Mouse (Mus musculus) granulocyte monocyte progenitor cell, adult 5-6 weeks (primary cell): ENCODE measurements around the gene Zfp408. TPM values are rescaled to one million over a fixed set of nuclear protein-coding genes. Genes with fewer than 3 reads are reported as not detected.

Experiments
- ATAC-seq: replicated peaks from 2 replicates; pipeline ENCODE4 v1.8.0; 2016; ENCODE audit warnings: mild to moderate bottlenecking, moderate TSS enrichment, inconsistent platforms; ENCODE audit not compliant: poor library complexity, severe bottlenecking
- total RNA-seq, 2 experiments: library from RNA; stranded (forward) in 1 of 2; stranded (reverse) in 1 of 2; fragments of 200-712, 200-1000 nt in 1 of 2; fragments of >200 nt in 1 of 2; fragmentation: Nextera tagmentation in 1 of 2; gene quantifications; 2 replicates each; pipeline ENCODE4 v1.2.3; 2014 to 2017

Gene Zfp408
- total RNA-seq, 2 experiments from 2014 or later: 5.8 to 7.0 TPM

- ATAC-seq: no peak
Observed at GRCm38 (mm10) chr2:91652863-91653262, 3.3 kb upstream of the Zfp408 start.

DNA sequence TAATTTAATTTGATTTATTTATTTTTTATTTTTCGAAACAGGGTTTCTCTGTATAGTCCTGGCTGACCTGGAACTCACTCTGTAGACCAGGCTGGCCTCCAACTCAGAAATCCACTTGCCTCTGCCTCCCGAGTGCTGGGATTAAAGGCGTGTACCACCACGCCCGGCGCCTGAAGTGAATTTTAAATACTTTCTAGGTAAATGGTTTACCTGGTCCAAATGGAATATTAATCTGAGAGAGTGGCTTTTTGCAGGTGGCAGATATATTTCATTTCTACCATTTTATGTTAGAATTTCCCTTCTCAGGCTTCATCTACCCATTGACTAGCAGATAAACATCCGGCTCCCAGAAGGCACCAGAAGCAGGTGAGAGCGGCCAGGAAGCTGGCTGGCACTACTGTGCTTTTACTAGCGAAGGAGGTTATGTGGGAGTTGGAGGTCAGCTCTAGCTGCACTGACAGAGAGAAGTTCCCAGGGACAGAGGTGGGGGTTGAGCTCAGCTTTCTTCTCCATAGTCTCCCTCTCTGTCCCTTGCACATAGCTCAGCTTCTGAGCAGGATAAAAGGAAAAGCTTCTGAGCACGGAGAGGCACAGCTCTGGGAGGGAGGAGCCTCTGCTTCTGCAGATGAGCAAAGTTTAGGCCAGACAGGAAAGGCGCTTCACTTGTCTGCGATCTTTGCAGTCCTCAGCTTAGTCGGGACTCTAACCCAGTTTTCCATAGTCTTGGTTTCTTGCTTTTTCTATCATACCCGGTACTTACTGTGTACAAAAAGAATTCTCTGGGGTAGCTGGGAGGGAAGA lies 2.1 kb upstream of the Zfp408 start:
- no peak for ATAC-seq

DNA sequence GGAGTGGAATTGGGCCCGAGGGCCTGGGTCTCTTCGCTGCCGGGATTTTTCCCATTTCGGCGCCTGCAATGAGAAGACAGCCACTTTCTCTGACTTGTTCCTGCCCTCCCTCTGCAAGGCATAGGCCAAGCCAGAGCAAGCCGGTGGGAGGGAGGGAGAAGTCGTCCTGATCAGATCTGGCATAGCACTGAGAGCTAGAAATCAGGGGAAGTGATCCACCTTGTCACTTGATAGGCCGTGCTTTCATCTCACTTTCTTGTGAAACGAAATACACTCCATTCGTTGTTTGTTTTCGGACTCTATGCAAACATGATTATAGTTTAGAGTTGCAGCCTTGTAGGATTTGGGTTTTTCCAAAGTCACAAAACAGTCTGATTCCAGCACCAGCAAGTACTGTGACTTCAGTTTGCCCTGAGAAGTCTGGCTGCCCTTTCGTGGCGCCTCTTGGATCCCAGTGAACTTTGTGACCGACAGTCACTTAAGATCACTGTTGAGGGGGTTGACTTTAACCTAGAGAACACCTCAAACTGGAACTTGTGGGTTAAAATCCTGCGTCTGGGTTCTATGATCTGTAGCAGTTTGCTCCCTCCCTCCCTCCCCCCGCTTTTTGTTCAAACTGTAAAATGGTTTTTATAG lies 887 bp upstream of the Zfp408 start:
- peak; percentile 34 for ATAC-seq

GRCm38 (mm10) chr2:91649152-91649551 lies 439 bp downstream of the Zfp408 start:
- no peak for ATAC-seq

DNA sequence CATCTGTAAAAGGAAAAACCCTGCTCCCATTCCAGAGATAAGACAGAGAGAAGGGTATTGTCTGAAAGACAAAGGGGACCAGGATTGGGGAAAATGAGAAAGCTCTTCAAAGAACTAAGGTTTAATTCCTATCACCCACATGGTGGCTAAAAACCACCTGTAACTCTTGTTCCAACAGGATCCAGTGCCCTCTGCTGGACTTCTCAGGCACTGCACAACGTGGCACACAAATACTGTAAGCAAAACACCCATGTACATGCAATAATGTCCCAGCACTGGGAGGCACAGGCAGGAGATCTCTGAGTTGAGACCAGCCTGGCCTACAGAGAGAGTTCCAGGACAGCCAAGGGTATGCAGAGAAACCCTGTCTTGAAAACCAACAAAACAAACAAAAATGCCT lies 2.9 kb downstream of the Zfp408 start:
- ATAC-seq: no peak

GRCm38 (mm10) chr2:91645811-91646210 lies 3.8 kb downstream of the Zfp408 start:
- ATAC-seq: peak; percentile 43

DNA sequence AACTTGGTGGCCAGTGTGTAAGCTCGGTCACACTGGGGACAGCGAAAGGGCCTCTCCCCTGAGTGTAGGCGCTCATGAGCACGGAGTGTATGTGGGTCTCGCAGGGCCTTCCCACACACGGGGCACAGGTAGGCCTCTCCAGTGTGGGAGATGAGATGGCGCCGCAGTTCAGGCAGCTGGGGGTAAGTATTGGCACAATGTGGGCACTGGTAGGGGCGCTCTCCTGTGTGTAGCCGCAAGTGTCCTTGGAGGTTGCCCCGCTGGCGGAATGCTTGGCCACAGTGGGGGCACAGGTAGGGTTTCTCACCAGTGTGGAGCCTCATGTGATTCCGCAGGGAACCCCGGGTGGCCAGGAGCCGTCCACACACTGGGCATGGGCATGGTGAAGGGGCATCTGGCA lies 4.2 kb downstream of the Zfp408 start:
- ATAC-seq: no peak

GRCm38 (mm10) chr2:91644021-91644420 lies 5.6 kb downstream of the Zfp408 start:
- no peak for ATAC-seq

DNA sequence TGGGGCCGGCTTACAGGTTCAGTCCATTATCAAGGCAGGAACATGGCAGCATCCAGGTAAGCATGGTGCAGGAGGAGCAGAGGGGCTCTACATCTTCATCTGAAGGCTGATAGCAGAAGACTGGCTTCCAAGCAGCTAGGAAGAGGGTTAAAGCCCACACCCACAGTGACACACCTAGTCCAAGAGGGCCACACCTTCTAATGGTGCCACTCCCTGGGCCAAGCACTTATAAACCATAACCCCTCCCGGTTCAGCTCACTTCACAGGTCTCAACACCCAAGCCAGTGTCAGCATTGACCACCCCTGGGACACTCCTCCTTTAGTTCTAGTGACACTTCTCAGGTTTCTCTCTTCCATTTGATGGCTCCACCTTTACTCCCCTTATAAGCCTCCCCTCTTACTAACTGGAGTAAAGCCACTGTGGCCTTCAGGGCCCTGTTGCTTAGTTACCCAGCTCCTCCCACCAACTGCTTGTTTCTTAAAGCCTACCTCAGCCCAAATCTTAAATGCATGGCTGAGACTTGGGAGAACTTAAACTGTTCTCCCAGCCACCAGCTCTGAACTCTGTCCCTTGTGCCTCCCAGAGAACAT lies 6.7 kb downstream of the Zfp408 start:
- no peak for ATAC-seq

DNA sequence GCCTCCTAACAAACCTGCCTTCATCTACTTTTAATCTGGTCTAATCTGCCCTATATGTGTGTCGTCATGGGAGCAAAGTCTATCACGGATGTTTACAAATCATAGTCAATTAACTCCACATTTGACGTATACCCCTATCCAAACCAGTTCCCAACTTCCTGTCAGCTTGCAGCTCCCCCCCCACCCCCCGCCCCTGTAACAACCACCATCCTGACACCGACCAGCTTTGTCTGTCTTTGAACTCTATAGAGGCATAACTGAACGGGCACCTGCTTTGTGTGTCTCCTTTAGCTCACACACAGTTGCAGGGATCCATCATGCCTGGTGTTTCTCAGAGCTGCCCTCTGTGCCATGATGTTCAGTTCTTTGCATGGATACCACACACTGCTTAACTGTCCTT lies 10.7 kb downstream of the Zfp408 start:
- ATAC-seq: no peak

GRCm38 (mm10) chr2:91636727-91637338 lies 12.8 kb downstream of the Zfp408 start:
- ATAC-seq: no peak

- ATAC-seq: 0 out of 2 replicates have a peak, but pooled peaks have one; percentile 15
Observed at GRCm38 (mm10) chr2:91636229-91636628, 13.4 kb downstream of the Zfp408 start, which contains the start of gene F2. Gene F2, minus strand, starts transcription at chr2:91636414.

- peak; percentile 73 for ATAC-seq
Observed at GRCm38 (mm10) chr2:91635486-91635885, 14.1 kb downstream of the Zfp408 start.

GRCm38 (mm10) chr2:91634841-91635240 lies 14.8 kb downstream of the Zfp408 start:
- no peak for ATAC-seq

DNA sequence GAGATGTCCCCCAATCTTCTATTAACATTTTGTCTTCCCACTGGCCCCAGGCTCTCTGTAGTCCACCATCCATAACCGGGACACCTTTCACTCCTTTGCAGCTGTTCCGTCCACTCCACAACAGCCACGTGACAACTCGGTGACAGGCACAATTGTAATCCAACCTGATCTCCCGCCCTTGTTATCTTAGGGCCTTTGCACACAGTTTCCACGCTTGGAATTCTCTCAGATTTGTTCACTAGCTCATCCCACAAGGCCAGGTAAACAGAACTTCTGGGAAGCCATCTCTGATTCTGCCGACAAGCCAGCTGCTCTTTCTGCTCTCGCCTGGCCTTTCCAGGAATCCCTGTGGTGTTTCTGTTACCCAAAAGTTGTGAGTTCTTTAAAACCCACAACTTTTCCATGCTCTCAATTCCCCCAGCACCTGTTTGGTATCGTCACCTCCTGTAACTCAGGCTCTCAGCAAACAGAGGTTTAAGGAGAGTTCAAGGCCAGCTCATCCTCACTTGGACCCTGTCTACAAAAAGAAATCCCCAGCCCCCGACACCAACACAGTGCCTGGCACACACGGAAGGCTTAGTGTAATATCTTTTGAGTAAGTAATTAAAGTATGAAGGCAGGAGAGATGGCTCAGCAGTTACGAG lies 16.1 kb downstream of the Zfp408 start:
- no peak for ATAC-seq

- no peak for ATAC-seq
Observed at GRCm38 (mm10) chr2:91632316-91632715, 17.3 kb downstream of the Zfp408 start.

DNA sequence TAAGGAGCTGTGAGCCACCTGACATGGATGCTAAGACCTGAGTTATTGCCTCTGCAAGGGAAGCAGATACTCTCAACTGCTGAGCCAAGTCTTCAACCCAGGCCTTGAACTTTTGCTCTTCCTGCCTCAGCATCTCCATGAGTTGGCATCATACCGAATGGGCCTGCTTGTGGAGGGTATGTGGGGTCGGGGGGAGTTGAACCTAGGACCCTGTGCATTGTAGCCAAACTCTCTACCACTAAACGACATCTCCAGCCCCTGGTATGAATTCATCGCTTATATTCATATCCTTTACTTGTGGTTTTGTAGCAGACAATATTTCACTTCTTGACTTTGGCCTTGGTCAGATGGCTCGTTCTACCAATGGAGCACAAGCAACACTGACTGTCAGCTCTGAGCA lies 17.8 kb downstream of the Zfp408 start:
- ATAC-seq: no peak

DNA sequence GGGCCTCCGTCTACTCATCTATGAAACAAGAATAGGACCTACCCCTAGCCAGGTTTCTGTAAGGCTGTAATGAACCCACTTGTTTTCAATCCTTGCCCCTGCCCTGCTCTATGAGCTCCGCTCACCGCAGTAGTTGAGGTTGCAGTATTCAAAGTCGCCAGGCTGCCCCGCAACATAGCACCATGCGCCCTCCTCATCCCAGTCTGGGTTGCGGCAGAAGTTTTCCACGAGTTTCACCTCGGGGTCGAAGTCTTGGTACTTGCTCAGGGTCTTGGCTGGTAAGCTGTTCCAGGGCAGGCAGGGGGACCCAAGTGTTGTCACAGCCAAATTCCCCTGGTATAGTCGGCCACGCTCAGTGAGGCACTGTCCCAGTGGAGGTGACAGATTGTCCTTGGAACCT lies 19.2 kb downstream of the Zfp408 start:
- no peak for ATAC-seq

DNA sequence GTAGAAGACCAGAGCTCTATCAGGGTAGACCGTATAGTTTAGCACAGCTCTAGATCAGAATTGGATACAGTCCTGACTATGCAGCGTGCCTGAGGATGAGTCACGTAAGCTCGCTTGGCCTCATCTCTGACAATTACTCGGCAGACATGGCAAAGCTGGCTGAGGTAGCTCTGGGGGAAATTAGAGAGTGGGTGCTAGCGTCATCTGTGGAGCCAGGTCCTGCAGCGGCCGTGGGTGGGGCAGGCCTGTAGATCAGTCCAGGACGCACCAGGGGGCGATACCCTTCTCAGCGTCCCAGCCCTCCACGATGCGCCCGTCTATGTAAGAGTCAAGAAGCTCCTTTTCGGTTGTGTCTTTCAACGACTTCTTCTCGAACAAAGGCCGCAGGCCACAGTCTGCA lies 19.9 kb downstream of the Zfp408 start:
- ATAC-seq: 0 out of 2 replicates have a peak, but pooled peaks have one; percentile 44

DNA sequence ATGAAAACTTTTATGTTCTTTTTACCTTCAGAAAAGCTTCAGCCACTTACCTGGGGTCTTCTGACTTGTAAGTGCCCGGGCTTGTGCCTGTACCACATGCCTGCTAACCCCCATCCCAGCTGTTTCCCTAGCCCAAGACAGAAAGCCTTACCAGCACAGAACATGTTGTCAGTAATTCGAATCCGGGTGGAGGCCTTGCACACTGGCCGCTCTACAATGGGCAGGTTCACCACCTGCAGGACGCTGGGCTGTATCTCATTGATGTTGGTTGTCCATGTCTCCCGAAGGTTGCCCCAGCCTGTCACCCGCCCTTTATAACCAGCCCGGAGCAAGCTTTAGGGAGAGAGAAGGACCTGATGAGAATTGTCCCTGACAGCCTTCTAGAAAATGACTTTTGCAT lies 21.4 kb downstream of the Zfp408 start:
- ATAC-seq: no peak

- ATAC-seq: no peak
Observed at GRCm38 (mm10) chr2:91627486-91627885, 22.1 kb downstream of the Zfp408 start.
